Mouse (Mus musculus): Measurements from ENCODE around the gene Tcf7l2. TPM values are rescaled to one million over a fixed set of nuclear protein-coding genes. Genes with fewer than 3 reads are reported as not detected.

Tcf7l2 gene
- polyA plus RNA-seq, 2 experiments: 7.8 to 18.4 TPM

GRCm38 (mm10) chr19:55976073-55976472 is 234.5 kb downstream of the Tcf7l2 start:
- ATAC-seq (ENCODE audit: insufficient read depth): no peak
- no peak overlapping the region for H3K4me3 ChIP-seq (ENCODE audit: insufficient read depth in 1 of 2, low read depth in 2 of 2, low read length in 2 of 2)
- DNase-seq (ENCODE audit: low read depth in 3 of 3, low spot score in 3 of 3): no peak
- no peaks in the 10 kb centered on the region for H3K36me3 ChIP-seq (replicated peaks; ENCODE audit: control insufficient read depth, insufficient read depth, low read depth)
- no peaks in the 10 kb centered on the region for H3K9me3 ChIP-seq (ENCODE audit: control insufficient read depth, low read length)
- H3K9ac ChIP-seq (replicated peaks): no peak overlapping the region
- H3K4me2 ChIP-seq (ENCODE audit: low read depth): no peak overlapping the region
- H3K27me3 ChIP-seq (ENCODE audit: control insufficient read depth, insufficient read depth, low read length): no peaks in the 10 kb centered on the region
- WGBS (ENCODE audit: insufficient replicate concordance): 81% methylated on average over 9 of the region's 9 CpGs
- no peak for TF ChIP-seq CTCF (IDR thresholded peaks at IDR 0.05; ENCODE audit: low read depth)
- no peak overlapping the region for H3K27ac ChIP-seq
- H3K4me1 ChIP-seq (replicated peaks; ENCODE audit: control insufficient read depth in 2 of 2, insufficient read depth in 2 of 2, low read length in 1 of 2): no peaks in the 10 kb centered on the region

Measured in liver, embryonic 14.5 days (tissue).